Mouse (Mus musculus) heart, embryonic 14.5 days (tissue): ENCODE results near the gene Nt5c1a. TPM values are rescaled to one million over a fixed set of nuclear protein-coding genes. Genes with fewer than 3 reads are reported as not detected.

Experiments used
- ATAC-seq: fragments of 200-750 bp; cut with Nextera tagmentation; 2 replicates; pipeline ENCODE4 v1.8.0; 2017; ENCODE audit warnings: low read depth, moderate TSS enrichment; ENCODE audit not compliant: insufficient number of reproducible peaks, insufficient read depth, low FRiP score
- H3K27ac ChIP-seq, 2 experiments: fragments of 200-500 bp in 1 of 2; fragments of 300-500 bp in 1 of 2; sonication (generic) in 1 of 2; replicated peaks in 1 of 2; 2 replicates each; pipeline ENCODE4 v1.5.1; 2012 to 2014; ENCODE audit warnings: low read depth in 2 of 2, low read length in 2 of 2, control low read depth in 1 of 2, mild to moderate bottlenecking in 1 of 2, mixed read lengths in 1 of 2; ENCODE audit not compliant: control insufficient read depth in 1 of 2, insufficient read depth in 1 of 2
- H3K27me3 ChIP-seq: fragments of 300-500 bp; sonication (generic); 2 replicates; pipeline ENCODE4 v1.6.1; 2014; ENCODE audit warnings: mild to moderate bottlenecking, low read length, control low read depth; ENCODE audit not compliant: control insufficient read depth, insufficient read depth
- H3K36me3 ChIP-seq: fragments of 300-500 bp; sonication (generic); 2 replicates; pipeline ENCODE4 v1.6.1; 2014; ENCODE audit warnings: mild to moderate bottlenecking, control low read depth, low read length, mixed read lengths; ENCODE audit not compliant: control insufficient read depth, insufficient read depth
- H3K4me1 ChIP-seq, 2 experiments: fragments of 200-500 bp in 1 of 2; fragments of 300-500 bp in 1 of 2; sonication (generic) in 1 of 2; 2 replicates each; pipeline ENCODE4 v1.6.1; 2012 to 2014; ENCODE audit warnings: low read length in 2 of 2, control low read depth in 1 of 2, mixed read lengths in 1 of 2; ENCODE audit not compliant: control insufficient read depth in 2 of 2, insufficient read depth in 2 of 2
- H3K4me2 ChIP-seq: fragments of 300-500 bp; sonication (generic); 2 replicates; pipeline ENCODE4 v1.6.1; 2014; ENCODE audit warnings: mild to moderate bottlenecking, low read length
- H3K4me3 ChIP-seq, 2 experiments: fragments of 200-500 bp in 1 of 2; fragments of 300-500 bp in 1 of 2; sonication (generic) in 1 of 2; 2 replicates each; pipeline ENCODE4 v1.5.1; 2012 to 2014; ENCODE audit warnings: low read length in 2 of 2, mild to moderate bottlenecking in 2 of 2, control low read depth in 1 of 2, low read depth in 1 of 2, moderate library complexity in 1 of 2; ENCODE audit not compliant: control insufficient read depth in 1 of 2, insufficient read depth in 1 of 2
- H3K9ac ChIP-seq: fragments of 300-500 bp; sonication (generic); 2 replicates; pipeline ENCODE4 v1.6.1; 2014; ENCODE audit warnings: mild to moderate bottlenecking, low read length
- H3K9me3 ChIP-seq: fragments of 300-500 bp; sonication (generic); 2 replicates; pipeline ENCODE4 v1.6.1; 2016; ENCODE audit warnings: low read length, control low read depth; ENCODE audit not compliant: control insufficient read depth
- WGBS: fragments of 180-500 bp; shearing (Covaris S2); extraction: QIAGEN DNeasy Blood & Tissue Kit; methylation state at CpG from one replicate; pipeline ENCODE4 v1.1.7; 2014; 5-methylcytosine and 5-hydroxymethylcytosine counted together
- polyA plus RNA-seq: library from polyadenylated mRNA; unstranded; fragments of >200 nt; fragmentation: Nextera tagmentation; extraction: Ambion mirVana; gene quantifications from 2 replicates; pipeline ENCODE4 v1.2.1, GENCODE M21; 2014

The Nt5c1a gene
- 1.7 and 2.1 TPM in 2 replicates for polyA plus RNA-seq

DNA sequence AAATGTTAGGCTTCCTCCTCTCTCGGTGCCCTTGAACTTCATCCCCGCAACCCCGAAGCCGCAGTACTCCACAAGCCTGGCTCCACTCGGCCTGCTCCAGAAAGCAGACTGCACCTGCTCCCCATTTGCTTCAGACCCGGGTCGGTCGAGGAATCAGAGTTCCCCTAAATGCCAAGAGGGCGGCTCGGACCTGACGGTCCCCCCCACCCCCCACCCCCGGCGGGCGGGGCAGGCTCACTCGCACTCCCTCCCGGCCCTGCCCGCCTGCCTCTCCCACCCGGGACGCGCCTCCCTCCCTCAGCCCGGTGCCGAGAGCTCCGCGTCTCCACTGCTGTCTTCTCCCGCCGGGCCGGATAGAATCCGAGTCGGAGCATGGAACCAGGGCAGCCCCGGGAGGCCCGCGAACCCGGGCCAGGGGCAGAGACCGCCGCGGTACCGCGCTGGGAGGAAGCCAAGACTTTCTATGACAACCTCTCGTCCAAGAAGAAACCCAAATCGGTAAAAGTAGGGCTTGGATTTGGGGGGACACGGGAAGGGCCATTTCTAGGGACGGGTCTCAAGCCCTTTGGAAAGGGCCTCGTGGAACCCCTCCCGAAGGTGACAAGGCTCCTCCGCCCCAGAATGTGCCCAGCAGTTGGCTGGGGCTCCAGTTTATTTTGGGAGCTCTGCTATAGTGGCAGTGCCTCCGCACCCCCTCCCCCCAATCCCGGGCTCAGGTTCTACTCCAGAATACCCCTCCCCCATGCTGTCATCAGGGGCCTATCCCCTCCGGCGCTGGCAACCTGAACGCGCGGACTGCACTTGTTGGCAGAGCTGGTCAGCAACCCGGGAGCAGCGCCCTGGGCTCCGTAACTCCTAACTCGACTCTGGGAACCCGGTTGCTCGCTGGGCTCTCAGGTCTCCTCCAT lies at the start of gene Nt5c1a:
Gene Nt5c1a, plus strand, starts transcription at position 319 of the 908 bp plus-strand sequence.
- peaks cover 17 to 20% of the 10 kb centered on the region in 2 experiments for H3K4me1 ChIP-seq
- peak within 1 kb of the TSS; percentile 47 to 49 for H3K4me3 ChIP-seq
- H3K27me3 ChIP-seq = peaks cover 46% of the 10 kb centered on the region
- peak within 1 kb of the TSS; percentile 40 to 70; a peak in 3 of 4 replicates for H3K27ac ChIP-seq
- H3K36me3 ChIP-seq = no peaks in the 10 kb centered on the region
- 1% methylated on average over 57 of the region's 58 CpGs for WGBS
- H3K4me2 ChIP-seq = peak within 1 kb of the TSS; percentile 92
- H3K9ac ChIP-seq = peak within 1 kb of the TSS; percentile 78
- H3K9me3 ChIP-seq = no peaks in the 10 kb centered on the region
- peak; percentile 62; the same call in 1 of the 2 replicates for ATAC-seq

DNA sequence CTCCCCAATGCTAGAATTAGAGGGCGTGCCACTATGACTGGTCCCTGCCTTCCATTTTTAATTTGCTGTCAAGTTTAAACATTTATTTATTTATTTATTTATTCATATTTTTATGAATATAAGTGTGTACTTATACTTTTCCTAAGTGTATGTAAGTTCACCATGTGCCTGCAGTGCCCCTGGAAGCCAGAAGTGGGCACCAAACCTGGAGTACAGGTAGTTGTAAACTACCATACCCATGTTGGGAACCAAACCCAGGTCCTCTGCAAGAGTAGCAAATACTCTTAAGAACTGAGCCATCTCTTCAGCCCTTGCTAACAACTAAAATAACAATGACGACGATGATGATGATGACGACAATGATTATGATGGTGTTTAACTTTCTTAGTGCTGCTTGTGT lies 49.3 kb upstream of the Nt5c1a start:
- no peak for ATAC-seq
- Histone ChIP-seq H3K9me3 (no peaks in the 10 kb centered on the region), H3K4me1 (no peaks in the 10 kb centered on the region), H3K9ac (no peak overlapping the region), H3K4me3 (no peak overlapping the region), H3K36me3 (no peaks in the 10 kb centered on the region), H3K27me3 (no peaks in the 10 kb centered on the region), H3K4me2 (no peak overlapping the region), H3K27ac (no peak overlapping the region)
- 79% methylated on average over 4 of the region's 4 CpGs for WGBS

DNA sequence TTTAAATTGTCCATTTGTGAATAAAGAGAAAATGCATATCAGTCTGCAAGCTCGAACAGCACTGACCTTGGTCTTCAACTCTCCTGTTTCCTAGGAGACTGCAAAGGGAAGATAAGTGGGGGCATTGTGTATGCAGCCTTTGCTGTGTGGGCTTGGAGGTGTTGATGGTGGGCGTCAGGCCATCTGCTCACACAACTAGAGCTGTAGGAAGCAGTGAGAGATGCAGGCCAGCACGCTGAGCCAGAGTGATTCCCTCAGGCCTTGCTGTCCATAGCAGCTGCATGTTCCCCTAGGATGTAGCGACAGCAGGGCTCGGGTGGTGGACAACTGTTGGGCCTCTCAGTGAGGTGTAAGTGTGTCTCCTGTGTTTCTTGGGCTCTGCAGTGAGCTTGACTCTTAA lies 48.3 kb upstream of the Nt5c1a start:
- no peak for ATAC-seq
- 28% methylated on average over 5 of the region's 5 CpGs for WGBS
- Histone ChIP-seq H3K9me3 (no peaks in the 10 kb centered on the region), H3K9ac (no peak overlapping the region), H3K27me3 (no peaks in the 10 kb centered on the region), H3K36me3 (no peaks in the 10 kb centered on the region), H3K4me2 (no peak overlapping the region), H3K4me3 (no peak overlapping the region), H3K4me1 (no peaks in the 10 kb centered on the region), H3K27ac (no peak overlapping the region)

- no peak overlapping the region for H3K4me3 ChIP-seq
- ATAC-seq = no peak
- H3K9ac ChIP-seq = no peak overlapping the region
- H3K4me1 ChIP-seq = no peaks in the 10 kb centered on the region
- H3K9me3 ChIP-seq = no peaks in the 10 kb centered on the region
- WGBS = 22% methylated on average over 4 of the region's 4 CpGs
- no peak overlapping the region for H3K4me2 ChIP-seq
- no peaks in the 10 kb centered on the region for H3K36me3 ChIP-seq
- H3K27me3 ChIP-seq = no peaks in the 10 kb centered on the region
- no peak overlapping the region for H3K27ac ChIP-seq
These were observed 46.3 kb upstream of the Nt5c1a start for GRCm38 (mm10) chr4:123155004-123155403.

DNA sequence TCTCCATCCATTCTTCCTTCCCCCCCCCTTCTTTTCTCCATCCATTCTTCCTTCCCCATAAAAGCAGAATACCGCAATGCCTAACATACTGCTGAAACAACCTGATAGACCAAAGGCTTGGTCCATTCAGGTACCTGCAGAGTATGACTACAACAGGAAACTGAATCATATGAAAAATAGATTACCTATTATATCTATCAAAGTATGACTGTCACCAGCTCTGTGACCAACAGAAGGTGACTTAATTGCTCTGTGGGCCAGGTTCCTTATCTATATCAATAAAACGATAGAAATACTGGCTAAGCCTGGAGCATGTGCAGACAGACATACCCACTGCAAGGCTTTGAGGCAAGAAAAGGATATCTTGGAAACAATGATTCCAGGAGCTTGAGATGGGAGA lies 45.9 kb upstream of the Nt5c1a start:
- H3K4me2 ChIP-seq = no peak overlapping the region
- H3K9ac ChIP-seq = no peak overlapping the region
- no peak overlapping the region for H3K27ac ChIP-seq
- H3K36me3 ChIP-seq = no peaks in the 10 kb centered on the region
- H3K4me1 ChIP-seq = no peaks in the 10 kb centered on the region
- no peak overlapping the region for H3K4me3 ChIP-seq
- no peak for ATAC-seq
- H3K9me3 ChIP-seq = no peaks in the 10 kb centered on the region
- H3K27me3 ChIP-seq = no peaks in the 10 kb centered on the region
- WGBS = 49% methylated on average over 2 of the region's 2 CpGs

DNA sequence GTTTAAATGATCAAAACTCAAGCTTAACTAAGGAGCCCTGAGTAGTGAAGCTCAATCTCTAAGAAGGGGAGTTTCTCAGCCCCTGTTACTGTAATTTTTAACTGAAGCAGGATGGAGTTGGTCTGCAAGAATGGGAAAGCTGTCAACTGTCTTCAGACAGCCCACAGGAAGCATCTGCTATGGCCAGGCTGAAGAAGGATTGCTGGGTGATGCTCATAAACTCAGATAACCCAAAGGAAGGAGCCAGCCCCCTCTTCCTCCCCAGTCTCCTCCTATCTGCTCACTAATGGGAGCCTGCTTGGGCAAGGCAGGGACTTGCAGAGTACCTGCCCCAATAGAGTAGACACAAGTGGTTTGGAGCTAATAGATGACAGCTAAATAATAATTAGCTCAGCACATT lies 45.5 kb upstream of the Nt5c1a start:
- no peak overlapping the region for H3K9ac ChIP-seq
- H3K4me1 ChIP-seq = no peaks in the 10 kb centered on the region
- ATAC-seq = no peak
- H3K4me2 ChIP-seq = no peak overlapping the region
- H3K27me3 ChIP-seq = no peaks in the 10 kb centered on the region
- H3K27ac ChIP-seq = no peak overlapping the region
- no peaks in the 10 kb centered on the region for H3K36me3 ChIP-seq
- H3K4me3 ChIP-seq = no peak overlapping the region
- no peaks in the 10 kb centered on the region for H3K9me3 ChIP-seq

GRCm38 (mm10) chr4:123160571-123160970 lies 40.7 kb upstream of the Nt5c1a start:
- no peak for ATAC-seq
- WGBS = 80% methylated on average over 6 of the region's 6 CpGs
- Histone ChIP-seq H3K27me3 (peaks cover 9% of the 10 kb centered on the region; the same call in 1 of the 2 replicates), H3K4me1 (peaks cover 10 to 22% of the 10 kb centered on the region in 2 experiments), H3K27ac (no peak overlapping the region), H3K4me3 (no peak overlapping the region), H3K9me3 (no peaks in the 10 kb centered on the region), H3K4me2 (no peak overlapping the region), H3K9ac (no peak overlapping the region), H3K36me3 (no peaks in the 10 kb centered on the region)
